Mouse (Mus musculus): ENCODE data around the gene Mad1l1.

Mad1l1 gene

GRCm38 (mm10) chr5:140043002-140043401 lies 278.4 kb downstream of the Mad1l1 start:
- DNase-seq (ENCODE audit: low spot score), result peak; percentile 34

- no peak for DNase-seq (ENCODE audit: low spot score)
These were observed 279.2 kb downstream of the Mad1l1 start for GRCm38 (mm10) chr5:140042002-140042611.

DNA sequence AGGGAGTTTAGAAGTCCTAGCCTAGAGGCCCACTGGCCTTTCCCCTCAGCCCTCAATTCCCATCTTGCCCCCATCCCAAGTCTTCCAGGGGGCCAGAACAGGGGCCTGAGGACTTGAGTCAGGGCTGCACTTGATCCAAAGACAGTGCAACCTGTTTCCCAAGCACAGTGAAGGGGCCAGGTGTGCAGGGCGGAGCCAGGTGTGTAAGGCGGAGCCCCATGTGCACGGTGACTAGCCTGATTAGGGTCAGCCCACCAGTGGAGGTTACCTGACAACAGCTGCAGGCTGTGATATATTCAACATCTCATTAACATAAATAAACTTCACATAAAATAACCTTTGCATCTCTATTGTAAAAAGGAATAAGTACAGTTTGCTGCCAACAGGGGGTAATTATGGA lies 280.3 kb downstream of the Mad1l1 start:
- DNase-seq (ENCODE audit: low spot score), result no peak

- no peak for DNase-seq (ENCODE audit: low spot score)
These were observed 283.6 kb downstream of the Mad1l1 start for GRCm38 (mm10) chr5:140037587-140038233.

GRCm38 (mm10) chr5:140035641-140036040 lies 285.7 kb downstream of the Mad1l1 start:
- DNase-seq (ENCODE audit: low spot score), result no peak

- DNase-seq (ENCODE audit: low spot score), result peak; percentile 34
These were observed 286.4 kb downstream of the Mad1l1 start for GRCm38 (mm10) chr5:140035025-140035330.

- no peak for DNase-seq (ENCODE audit: low spot score)
These were observed 286.9 kb downstream of the Mad1l1 start for GRCm38 (mm10) chr5:140034300-140035024.

DNA sequence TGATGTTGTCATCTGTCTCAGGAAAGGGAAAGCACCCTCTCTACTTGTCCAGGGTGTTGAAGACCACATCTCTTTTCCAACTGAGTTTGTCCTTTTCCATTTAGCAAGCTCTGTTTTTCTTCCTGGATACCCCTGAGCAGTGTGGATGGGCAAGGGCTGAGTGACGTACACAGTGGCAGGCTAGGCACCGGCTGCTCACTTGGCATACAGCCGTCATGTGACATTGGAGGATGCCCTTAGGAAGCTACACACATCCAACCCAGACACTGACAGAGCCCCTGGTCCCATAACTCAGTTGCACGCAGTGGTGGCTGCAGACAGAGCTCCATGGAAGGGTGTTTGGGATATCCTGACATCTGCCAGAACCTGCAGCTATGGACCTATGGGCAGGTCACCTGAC lies 295.0 kb downstream of the Mad1l1 start:
- no peak for DNase-seq (ENCODE audit: low spot score)

DNA sequence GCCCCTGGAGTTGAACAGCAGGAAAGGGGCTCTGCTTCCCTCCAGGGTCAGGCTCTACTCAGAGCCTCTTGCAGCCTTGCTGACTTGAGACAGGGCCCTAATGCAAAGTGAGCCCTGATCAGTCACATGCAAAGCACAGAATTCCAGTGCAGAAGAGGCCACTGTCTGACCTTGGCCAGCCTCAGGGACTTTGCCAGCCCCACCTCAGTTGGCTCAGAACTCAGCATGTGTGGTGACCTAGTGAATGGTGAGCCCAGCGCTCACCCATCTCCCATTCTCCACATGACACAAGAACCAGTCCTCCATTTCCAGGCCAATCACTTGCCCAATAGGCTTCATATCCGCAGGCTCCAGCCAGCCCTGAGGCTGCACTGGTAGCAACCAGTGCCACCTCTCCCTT lies 296.1 kb downstream of the Mad1l1 start:
- no peak for DNase-seq (ENCODE audit: low spot score)

DNA sequence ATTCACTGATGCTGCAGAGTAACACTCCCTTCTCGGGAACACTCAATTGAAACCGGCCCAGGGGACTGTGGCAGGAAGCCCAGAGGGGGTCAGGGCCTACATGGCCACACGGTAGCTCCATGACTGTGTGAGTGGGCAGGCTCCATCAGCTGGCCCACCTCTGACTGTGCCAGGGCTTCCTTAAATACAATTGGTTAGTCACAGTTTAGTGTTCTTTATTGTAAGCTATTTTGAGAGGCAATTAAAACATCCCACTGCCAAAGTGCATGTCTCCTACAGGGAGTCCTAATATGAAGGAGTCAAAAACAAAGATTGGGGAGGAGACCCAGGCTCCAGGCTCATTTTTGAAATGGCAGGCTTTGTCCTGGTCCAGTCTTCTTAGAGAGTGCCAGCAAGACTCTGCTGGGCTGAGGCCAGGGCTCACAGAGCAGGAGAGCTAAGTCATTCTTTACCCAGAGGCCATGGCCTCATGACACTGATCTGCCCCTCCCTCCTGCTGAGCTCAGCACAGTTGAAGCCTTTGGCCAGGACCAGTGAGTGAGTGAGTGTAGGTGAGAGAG lies 297.3 kb downstream of the Mad1l1 start:
- peak; percentile 39 for DNase-seq (ENCODE audit: low spot score)

- DNase-seq (ENCODE audit: low spot score), result no peak
These were observed 298.5 kb downstream of the Mad1l1 start for GRCm38 (mm10) chr5:140022861-140023260.

DNA sequence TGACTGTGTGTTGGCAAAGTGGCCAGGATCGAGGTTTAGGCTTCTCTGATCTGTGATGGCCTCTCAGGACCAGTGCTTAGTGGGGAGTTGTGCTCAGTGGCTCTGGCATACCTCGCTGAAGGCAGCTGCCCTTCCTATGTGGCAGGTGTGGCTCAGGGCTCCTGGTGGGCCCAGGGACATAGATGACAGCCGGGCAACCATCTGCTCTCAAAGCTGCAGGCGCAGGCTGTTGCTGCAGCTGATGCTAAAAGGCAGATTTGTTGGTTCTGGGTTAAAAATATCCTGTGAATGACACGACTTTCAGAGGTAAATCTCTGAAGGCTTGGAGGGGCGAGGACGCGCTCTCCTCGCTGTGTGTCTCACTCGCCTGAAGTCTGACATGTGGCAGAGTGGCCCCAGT lies 299.6 kb downstream of the Mad1l1 start:
- no peak for DNase-seq (ENCODE audit: low spot score)

GRCm38 (mm10) chr5:140019616-140020015 lies 301.7 kb downstream of the Mad1l1 start:
- DNase-seq (ENCODE audit: low spot score), result no peak

- no peak for DNase-seq (ENCODE audit: low spot score)
These were observed 302.6 kb downstream of the Mad1l1 start for GRCm38 (mm10) chr5:140018780-140019179.

DNA sequence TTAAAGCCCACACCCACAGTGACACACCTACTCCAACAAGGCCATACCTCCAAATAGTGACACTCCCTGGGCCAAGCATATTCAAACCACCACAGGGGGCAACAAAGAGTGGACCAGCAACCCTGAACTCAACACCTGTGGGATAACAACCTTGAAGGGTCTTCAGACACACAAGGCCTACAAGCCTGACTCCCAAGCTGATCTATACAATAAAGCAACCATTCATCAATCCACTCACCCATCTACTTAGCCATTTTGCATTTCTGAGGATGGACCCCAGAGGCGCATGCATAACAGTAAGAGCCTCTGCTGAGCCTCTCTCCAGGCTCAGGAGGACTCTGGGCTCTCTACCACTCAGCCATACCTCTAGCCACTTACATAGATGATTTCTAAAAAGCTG lies 304.5 kb downstream of the Mad1l1 start:
- DNase-seq (ENCODE audit: low spot score), result no peak

DNA sequence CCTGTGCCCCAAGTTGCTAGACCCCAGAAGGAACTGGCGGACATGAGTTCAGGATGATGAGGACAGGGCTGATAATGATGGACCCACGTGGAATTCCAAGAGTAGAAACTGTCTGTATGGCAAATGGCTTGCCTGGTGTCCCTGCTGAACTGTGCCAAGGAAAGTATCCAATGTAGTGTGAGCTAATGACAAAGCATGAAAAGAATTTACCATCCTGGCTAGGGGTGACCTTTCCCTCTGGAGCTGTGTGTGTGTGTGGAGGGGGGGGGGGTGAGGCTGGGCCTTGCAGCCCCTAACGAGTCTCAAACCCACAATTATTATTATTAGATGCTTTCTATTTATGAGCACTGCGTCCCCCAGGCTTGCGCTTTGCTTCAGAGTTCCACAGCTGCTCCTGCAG lies 307.7 kb downstream of the Mad1l1 start:
- no peak for DNase-seq (ENCODE audit: low spot score)

- DNase-seq (ENCODE audit: low spot score), result no peak
These were observed 308.9 kb downstream of the Mad1l1 start for GRCm38 (mm10) chr5:140012286-140012967.

DNA sequence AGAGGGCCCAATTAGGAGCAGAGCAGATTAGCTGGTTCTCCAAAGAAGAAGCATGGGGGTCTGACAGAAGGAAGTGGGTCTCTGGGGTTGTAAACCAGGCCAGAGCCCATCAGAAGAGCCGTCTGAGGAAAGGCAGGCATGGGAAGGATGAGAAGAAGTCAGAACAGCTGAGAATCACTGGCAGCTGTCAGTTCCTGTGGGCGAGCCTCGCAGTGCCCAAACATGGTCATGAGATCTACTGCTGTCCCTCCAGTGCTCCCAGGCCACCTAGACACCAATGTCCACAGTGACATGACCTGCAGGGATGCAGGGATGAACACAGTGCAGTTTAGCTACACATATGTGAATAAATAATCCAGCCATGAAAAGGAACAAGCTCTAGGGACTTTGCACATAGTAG lies 310.9 kb downstream of the Mad1l1 start:
- DNase-seq (ENCODE audit: low spot score), result no peak

- no peak for DNase-seq (ENCODE audit: low spot score)
These were observed 312.2 kb downstream of the Mad1l1 start for GRCm38 (mm10) chr5:140009083-140009655.

DNA sequence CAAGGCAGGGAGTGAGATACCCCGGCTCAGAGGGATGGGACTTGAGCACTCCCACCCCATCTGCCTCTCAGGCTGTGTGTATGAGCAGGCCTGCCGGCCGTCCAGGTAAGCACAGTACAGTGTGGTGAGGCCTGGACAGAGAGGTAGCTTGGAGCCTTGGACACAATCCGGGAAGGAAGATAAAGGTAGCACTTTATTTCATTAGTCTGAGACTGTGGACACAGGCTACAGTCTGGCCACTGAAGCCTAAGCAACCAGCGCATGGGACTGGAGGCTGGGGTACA lies 312.9 kb downstream of the Mad1l1 start:
- DNase-seq (ENCODE audit: low spot score), result no peak

GRCm38 (mm10) chr5:140007656-140008522 lies 313.5 kb downstream of the Mad1l1 start:
- DNase-seq (ENCODE audit: low spot score), result no peak

DNA sequence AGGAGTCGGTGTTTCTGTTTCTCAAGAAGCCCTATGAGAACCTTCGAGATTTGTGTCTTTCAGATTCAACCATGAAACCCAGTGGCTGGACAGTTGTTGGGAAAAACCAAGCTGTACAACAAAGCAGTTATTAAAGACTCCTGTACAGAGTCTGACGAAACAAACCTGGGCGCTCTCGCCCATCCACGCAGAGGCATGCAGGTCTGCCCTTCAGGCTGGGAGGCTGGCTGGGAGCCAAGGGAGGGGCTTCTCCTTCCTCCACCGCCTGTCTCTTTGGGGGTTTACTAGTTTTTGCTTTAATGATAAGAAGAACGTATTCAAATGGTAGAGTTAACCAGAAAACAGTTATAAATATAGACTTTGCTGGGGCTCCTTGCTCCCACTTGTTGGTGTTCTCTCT lies 314.5 kb downstream of the Mad1l1 start:
- no peak for DNase-seq (ENCODE audit: low spot score)

Data from embryo, embryonic 10.5 days (tissue).